Comparison of ENCODE assay signal across 25 mouse cellular contexts in genomic region chr7:98423546-98423945, GRCm38 (mm10). TPM values are rescaled to one million over a fixed set of nuclear protein-coding genes. Genes with fewer than 3 reads are reported as not detected.
DNase-seq lines count a peak whose midpoint lies in the region; ATAC-seq and TF ChIP-seq lines count a peak whose summit lies in the region.
"Had no signal": no experiment of that assay in that cellular context is flagged by ENCODE, and none has a peak within 500 bp of the region (broad histone marks: within the 10 kb centered on the region; RNA-seq: fewer than 3 reads in every experiment).

No protein-coding gene starts in this region.

- ATAC-seq in liver, embryonic 13.5 days (ENCODE audit: low read depth) = no peak
- ATAC-seq in liver, postnatal 0 days = no peak
- ATAC-seq in embryonic facial prominence, embryonic 14.5 days (ENCODE audit: low read depth) = 0 out of 2 replicates have a peak, but pooled peaks have one; percentile 19
- no peak for ATAC-seq in midbrain, embryonic 13.5 days
- ATAC-seq in megakaryocyte progenitor cell, adult 5-6 weeks (replicated peaks; ENCODE audit: poor library complexity) = no peak
- ATAC-seq: CD4-positive, CD25-positive, alpha-beta regulatory T cell, adult 4 months; hindbrain, embryonic 16.5 days; intestine, postnatal 0 days had no signal

- no peaks in the 10 kb centered on the region for H3K4me1 ChIP-seq in liver, embryonic 13.5 days (replicated peaks)
- peaks cover 7% of the 10 kb centered on the region for H3K4me1 ChIP-seq in liver, postnatal 0 days (ENCODE audit: insufficient read depth)
- no peaks in the 10 kb centered on the region for H3K4me1 ChIP-seq in embryonic facial prominence, embryonic 14.5 days (ENCODE audit: control insufficient read depth, insufficient read depth, low read length)
- H3K4me1 ChIP-seq in midbrain, embryonic 13.5 days (replicated peaks) = peaks cover 12% of the 10 kb centered on the region

- H3K9ac ChIP-seq in liver, embryonic 13.5 days = no peak overlapping the region
- no peak overlapping the region for H3K9ac ChIP-seq in liver, postnatal 0 days (replicated peaks)
- no peak overlapping the region for H3K9ac ChIP-seq in embryonic facial prominence, embryonic 14.5 days (ENCODE audit: low read depth, low read length)
- no peak overlapping the region for H3K9ac ChIP-seq in midbrain, embryonic 13.5 days (replicated peaks)
- H3K9ac ChIP-seq: forebrain, postnatal 0 days had no signal

- no peak overlapping the region for H3K4me2 ChIP-seq in liver, embryonic 13.5 days
- no peak overlapping the region for H3K4me2 ChIP-seq in liver, postnatal 0 days (ENCODE audit: low read depth, low read length)
- no peak overlapping the region for H3K4me2 ChIP-seq in embryonic facial prominence, embryonic 14.5 days (ENCODE audit: low read depth, low read length)
- H3K4me2 ChIP-seq in midbrain, embryonic 13.5 days (replicated peaks) = no peak overlapping the region
- H3K4me2 ChIP-seq: midbrain, embryonic 11.5 days had no signal

- H3K27me3 ChIP-seq in liver, embryonic 13.5 days = no peaks in the 10 kb centered on the region
- H3K27me3 ChIP-seq in liver, postnatal 0 days (ENCODE audit: insufficient read depth, low read length) = no peaks in the 10 kb centered on the region
- H3K27me3 ChIP-seq in embryonic facial prominence, embryonic 14.5 days (replicated peaks; ENCODE audit: control insufficient read depth, insufficient read depth, low read length) = no peaks in the 10 kb centered on the region
- no peaks in the 10 kb centered on the region for H3K27me3 ChIP-seq in midbrain, embryonic 13.5 days

- no peak for TF ChIP-seq EP300 in liver, postnatal 0 days (IDR thresholded peaks at IDR 0.05; ENCODE audit: low read depth)

- WGBS in liver, embryonic 13.5 days (ENCODE audit: insufficient replicate concordance) = 61% methylated on average over 11 of the region's 11 CpGs
- 70% methylated on average over 11 of the region's 11 CpGs for WGBS in liver, postnatal 0 days (ENCODE audit: insufficient replicate concordance)
- 67% methylated on average over 11 of the region's 11 CpGs for WGBS in embryonic facial prominence, embryonic 14.5 days
- WGBS in midbrain, embryonic 13.5 days = 71% methylated on average over 11 of the region's 11 CpGs

- peak; percentile 20 for DNase-seq in embryo, embryonic 10 days (ENCODE audit: low spot score)
- no peak for DNase-seq in embryo, embryonic 9.5 days (ENCODE audit: extremely low spot score)
- DNase-seq in liver, embryonic 13.5 days = peak; percentile 13
- DNase-seq in liver, postnatal 0 days = no peak
- DNase-seq in embryonic facial prominence, embryonic 14.5 days (ENCODE audit: low spot score) = no peak
- DNase-seq in testis, postnatal 14 days (ENCODE audit: low spot score) = peak; percentile 61
- DNase-seq: adrenal gland, postnatal 36 days; cerebellum, adult 2 months; heart, adult 2 months; heart, postnatal 14 days; kidney, postnatal 14 days; lung, adult 18-20 months; lung, postnatal 4 days; right cerebral cortex, postnatal 25 days had no signal

- H3K27ac ChIP-seq in liver, embryonic 13.5 days = no peak overlapping the region
- no peak overlapping the region for H3K27ac ChIP-seq in liver, postnatal 0 days (ENCODE audit: low read depth)
- no peak overlapping the region; the same call in 1 of the 2 replicates for H3K27ac ChIP-seq in embryonic facial prominence, embryonic 14.5 days (replicated peaks; ENCODE audit: low read depth, low read length)
- H3K27ac ChIP-seq in midbrain, embryonic 13.5 days = no peak overlapping the region
- H3K27ac ChIP-seq: heart, adult 2 months; left cerebral cortex, adult 2 months had no signal

- H3K4me3 ChIP-seq in liver, embryonic 13.5 days (replicated peaks) = no peak overlapping the region
- no peak overlapping the region for H3K4me3 ChIP-seq in liver, postnatal 0 days (ENCODE audit: low read depth, low read length)
- H3K4me3 ChIP-seq in embryonic facial prominence, embryonic 14.5 days (ENCODE audit: low read depth, low read length) = no peak overlapping the region
- H3K4me3 ChIP-seq in midbrain, embryonic 13.5 days (replicated peaks) = no peak overlapping the region
- H3K4me3 ChIP-seq: heart, adult 2 months; left cerebral cortex, adult 2 months had no signal

- no peaks in the 10 kb centered on the region for H3K36me3 ChIP-seq in liver, embryonic 13.5 days
- H3K36me3 ChIP-seq in liver, postnatal 0 days (replicated peaks; ENCODE audit: insufficient read depth, low read length) = no peaks in the 10 kb centered on the region
- no peaks in the 10 kb centered on the region for H3K36me3 ChIP-seq in embryonic facial prominence, embryonic 14.5 days (ENCODE audit: control insufficient read depth, insufficient read depth, low read length)
- no peaks in the 10 kb centered on the region for H3K36me3 ChIP-seq in midbrain, embryonic 13.5 days

- TF ChIP-seq CTCF in liver, postnatal 0 days (IDR thresholded peaks at IDR 0.05; ENCODE audit: low read depth) = no peak

- no peaks in the 10 kb centered on the region for H3K9me3 ChIP-seq in liver, embryonic 13.5 days (replicated peaks)
- no peaks in the 10 kb centered on the region for H3K9me3 ChIP-seq in liver, postnatal 0 days (ENCODE audit: low read length)
- no peaks in the 10 kb centered on the region for H3K9me3 ChIP-seq in embryonic facial prominence, embryonic 14.5 days (ENCODE audit: control insufficient read depth, low read length)
- no peaks in the 10 kb centered on the region for H3K9me3 ChIP-seq in midbrain, embryonic 13.5 days

RNA-seq across cellular contexts. Expression of gene Gucy2d, which starts 16.7 kb away (rescaled TPM):
- not detected in 2 replicates for polyA plus RNA-seq in liver, embryonic 13.5 days (2015; fragmentation: Nextera tagmentation; extraction: Ambion mirVana)
- polyA plus RNA-seq in liver, postnatal 0 days (2015; fragmentation: Nextera tagmentation; extraction: Ambion mirVana) = not detected in 2 replicates
- 0.31 TPM in 1 of 2 replicates, not detected in the other for polyA plus RNA-seq in embryonic facial prominence, embryonic 14.5 days (2014; fragmentation: Nextera tagmentation; extraction: Ambion mirVana)
- polyA plus RNA-seq in midbrain, embryonic 13.5 days (2015; fragmentation: Nextera tagmentation; extraction: Ambion mirVana) = not detected in 2 replicates
- not detected in 2 replicates for total RNA-seq in megakaryocyte progenitor cell, adult 5-6 weeks (2015)
- not detected in 2 replicates for total RNA-seq in megakaryocyte progenitor cell, adult 5-6 weeks (2017)
- total RNA-seq: adrenal gland, postnatal 36 days; common myeloid progenitor, adult 5-6 weeks; forebrain, postnatal 0 days; left cerebral cortex, adult 2 months had no signal
- polyA plus RNA-seq: CD4-positive, CD25-positive, alpha-beta regulatory T cell, adult 4 months; forebrain, postnatal 0 days; limb, embryonic 11.5 days; midbrain, embryonic 11.5 days; thymus, postnatal 0 days had no signal

Comparison
In these comparisons a context has a peak if more than half of its experiments do, and no peak if none do; other contexts are left out.
1. DNase-seq: peak in embryo, embryonic 10 days (single experiment), liver, embryonic 13.5 days (single experiment) and testis, postnatal 14 days (single experiment); none in embryo, embryonic 9.5 days (single experiment), liver, postnatal 0 days (single experiment) and embryonic facial prominence, embryonic 14.5 days (single experiment).